ENCODE assay signal across 1 mouse cellular context in the genomic region with DNA sequence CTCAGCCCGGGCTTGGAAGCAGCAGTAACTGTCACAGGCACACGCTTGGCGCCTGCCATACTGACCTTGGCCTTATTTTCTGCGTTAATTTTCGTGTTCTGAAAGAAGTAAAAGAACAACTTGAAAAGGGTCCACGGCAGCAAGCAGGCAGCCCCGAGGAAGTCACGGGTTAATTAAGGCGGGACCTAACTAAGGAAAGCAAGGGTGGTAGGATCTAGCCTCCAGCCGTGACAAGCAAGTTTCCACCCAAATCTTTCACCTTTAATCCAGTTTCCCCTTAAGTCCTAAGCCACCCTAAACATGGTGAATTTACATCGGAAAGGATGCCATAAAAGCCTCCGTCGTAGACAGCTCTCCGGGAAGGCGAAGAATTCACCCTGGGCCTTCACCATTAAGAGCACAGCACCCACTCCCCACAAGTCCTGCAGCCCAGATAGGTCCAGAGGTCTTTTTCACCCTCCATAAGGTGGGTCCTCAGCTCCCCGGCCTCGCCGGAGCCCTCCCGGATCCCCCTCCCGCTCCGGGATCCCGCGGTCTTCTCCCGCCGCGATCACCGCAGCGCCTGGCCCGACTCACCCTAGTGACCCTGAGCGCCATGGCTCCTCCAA.
TF ChIP-seq lines count a peak whose summit lies in the region.

No protein-coding gene starts in this region.

TF ChIP-seq in CH12.LX, 34 proteins besides CTCF, POLR2A, EP300 and RAD21:
- TF ChIP-seq BHLHE40 (IDR thresholded peaks at IDR 0.05; ENCODE audit: low read depth, low read length), result no peak
- no peak for TF ChIP-seq E2F4 (IDR thresholded peaks at IDR 0.05; ENCODE audit: insufficient replicate concordance, low read depth, low read length)
- TF ChIP-seq IRF4 (IDR thresholded peaks at IDR 0.05; ENCODE audit: low read depth, low read length), result no peak
- no peak for TF ChIP-seq ELF1 (IDR thresholded peaks at IDR 0.05; ENCODE audit: low read depth, low read length)
- TF ChIP-seq MXI1 (IDR thresholded peaks at IDR 0.05; ENCODE audit: low read depth, low read length), result no peak
- no peak; the same call in 1 of the 2 replicates for TF ChIP-seq SIN3A (IDR thresholded peaks at IDR 0.05; ENCODE audit: low read length)
- no peak for TF ChIP-seq MAZ (IDR thresholded peaks at IDR 0.05; ENCODE audit: low read depth, low read length)
- no peak for TF ChIP-seq MAX (IDR thresholded peaks at IDR 0.05; ENCODE audit: low read length)
- TF ChIP-seq PAX5 (IDR thresholded peaks at IDR 0.05; ENCODE audit: low read length), result no peak
- no peak for TF ChIP-seq GABPA (IDR thresholded peaks at IDR 0.05; ENCODE audit: insufficient replicate concordance, low read depth, low read length)
- TF ChIP-seq NRF1 (IDR thresholded peaks at IDR 0.05; ENCODE audit: low read depth, low read length), result no peak
- no peak for TF ChIP-seq JUND (conservative IDR thresholded peaks at IDR 0.05; ENCODE audit: low read depth, low read length)
- no peak for TF ChIP-seq TBP (conservative IDR thresholded peaks at IDR 0.05; ENCODE audit: low read depth, low read length)
- no peak for TF ChIP-seq NELFE (IDR thresholded peaks at IDR 0.05; ENCODE audit: low read depth, low read length)
- TF ChIP-seq USF2 (conservative IDR thresholded peaks at IDR 0.05; ENCODE audit: low read depth, low read length), result no peak
- TF ChIP-seq TCF12 (IDR thresholded peaks at IDR 0.05; ENCODE audit: low read depth, low read length), result no peak
